Mouse (Mus musculus) heart, embryonic 13.5 days (tissue): ENCODE results near the gene Magi1. TPM values are rescaled to one million over a fixed set of nuclear protein-coding genes. Genes with fewer than 3 reads are reported as not detected.

Experiments used
- ATAC-seq: fragments of 200-750 bp; cut with Nextera tagmentation; 2 replicates; pipeline ENCODE4 v1.8.0; 2017; ENCODE audit warnings: moderate TSS enrichment; ENCODE audit not compliant: insufficient number of reproducible peaks, low FRiP score, low TSS enrichment; ENCODE audit errors: extremely low read depth
- H3K27ac ChIP-seq: fragments of 300-500 bp; sonication (generic); replicated peaks from 2 replicates; pipeline ENCODE4 v1.5.1; 2015; ENCODE audit warnings: moderate library complexity, mild to moderate bottlenecking, inconsistent platforms
- H3K27me3 ChIP-seq: fragments of 300-500 bp; sonication (generic); replicated peaks from 2 replicates; pipeline ENCODE4 v1.6.1; 2015; ENCODE audit warnings: mild to moderate bottlenecking, inconsistent platforms
- H3K36me3 ChIP-seq: fragments of 300-500 bp; sonication (generic); 2 replicates; pipeline ENCODE4 v1.6.1; 2015; ENCODE audit warnings: mild to moderate bottlenecking, inconsistent platforms
- H3K4me1 ChIP-seq: fragments of 300-500 bp; sonication (generic); 2 replicates; pipeline ENCODE4 v1.6.1; 2015; ENCODE audit warnings: inconsistent platforms
- H3K4me2 ChIP-seq: fragments of 300-500 bp; sonication (generic); 2 replicates; pipeline ENCODE4 v1.6.1; 2015; ENCODE audit warnings: inconsistent platforms, mild to moderate bottlenecking, moderate library complexity
- H3K4me3 ChIP-seq: fragments of 300-500 bp; sonication (generic); 2 replicates; pipeline ENCODE4 v1.5.1; 2015; ENCODE audit warnings: moderate library complexity, mild to moderate bottlenecking, inconsistent platforms
- H3K9ac ChIP-seq: fragments of 300-500 bp; sonication (generic); 2 replicates; pipeline ENCODE4 v1.6.1; 2015; ENCODE audit warnings: inconsistent platforms, mild to moderate bottlenecking, moderate library complexity
- H3K9me3 ChIP-seq: fragments of 300-500 bp; sonication (generic); 2 replicates; pipeline ENCODE4 v1.6.1; 2016; ENCODE audit warnings: inconsistent platforms
- WGBS: fragments of 180-500 bp; shearing (Covaris S2); methylation state at CpG from one replicate; pipeline ENCODE4 v1.1.7; 2015; ENCODE audit warnings: mixed read lengths; 5-methylcytosine and 5-hydroxymethylcytosine counted together
- polyA plus RNA-seq: library from polyadenylated mRNA; unstranded; fragments of >200 nt; fragmentation: Nextera tagmentation; extraction: Ambion mirVana; gene quantifications from 2 replicates; pipeline ENCODE4 v1.2.1, GENCODE M21; 2015

Magi1 gene
- polyA plus RNA-seq, 1 experiment from 2014 or later, result 7.5 TPM

DNA sequence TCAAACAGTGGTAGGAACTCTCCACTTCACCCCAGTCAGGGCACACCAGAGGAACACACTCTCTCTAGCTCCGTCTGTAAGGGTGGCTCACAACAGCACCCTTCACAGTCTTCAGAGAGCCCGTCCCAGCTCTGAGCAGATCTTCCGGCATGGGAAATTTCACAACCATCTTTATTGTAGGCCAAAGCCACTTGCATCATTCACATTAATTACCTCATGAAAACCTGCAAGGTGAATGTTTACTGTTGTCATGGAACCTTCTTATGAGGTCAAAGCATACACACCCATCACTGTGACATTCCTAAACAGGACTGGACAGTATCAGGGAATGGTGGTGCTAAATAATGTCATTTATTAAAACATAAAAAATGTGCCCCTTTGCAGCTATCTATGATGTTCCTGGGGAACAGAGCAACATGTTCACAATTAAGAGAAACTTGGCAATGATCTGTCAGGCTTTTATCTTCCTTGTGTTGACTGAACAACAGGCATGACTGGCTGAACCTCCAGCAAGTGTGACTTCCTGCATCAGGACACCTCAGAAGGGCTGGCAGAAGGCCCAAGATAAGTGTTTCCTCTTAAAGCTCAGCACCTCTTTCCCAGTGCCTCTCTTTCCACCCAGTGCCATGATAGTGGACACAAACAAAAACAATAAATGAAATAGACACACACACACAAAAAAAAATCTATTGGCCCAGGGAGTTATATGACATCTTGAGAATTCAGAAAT lies 125.4 kb downstream of the Magi1 start:
- Histone ChIP-seq H3K4me2 (no peak overlapping the region), H3K4me1 (peaks cover 75% of the 10 kb centered on the region), H3K36me3 (no peaks in the 10 kb centered on the region), H3K9ac (no peak overlapping the region), H3K9me3 (no peaks in the 10 kb centered on the region), H3K4me3 (no peak overlapping the region), H3K27ac (peak overlapping the region; percentile 69), H3K27me3 (no peaks in the 10 kb centered on the region)
- 74% methylated on average over 3 of the region's 3 CpGs for WGBS
- no peak for ATAC-seq

DNA sequence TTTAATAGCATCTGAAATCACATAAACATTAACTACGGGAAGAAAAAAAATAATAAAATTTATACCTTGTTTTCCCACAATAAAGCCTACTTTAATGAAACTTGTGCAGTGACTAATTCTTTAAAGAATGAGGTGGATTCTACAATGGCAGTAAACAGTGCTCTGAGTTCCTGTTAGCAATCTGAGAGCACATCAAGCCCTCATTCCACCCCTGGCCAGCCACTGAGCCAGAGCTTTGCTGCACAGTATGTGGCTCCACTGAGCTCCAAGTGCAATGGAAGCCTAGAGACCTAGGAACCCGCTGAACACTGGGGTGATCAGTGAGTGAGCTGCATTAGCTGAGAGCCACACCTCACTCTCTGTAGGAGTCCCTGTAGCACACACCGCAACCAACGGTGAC lies 127.7 kb downstream of the Magi1 start:
- no peak overlapping the region for H3K4me3 ChIP-seq
- ATAC-seq, result no peak
- peaks cover 73% of the 10 kb centered on the region for H3K4me1 ChIP-seq
- no peak overlapping the region for H3K4me2 ChIP-seq
- no peaks in the 10 kb centered on the region for H3K36me3 ChIP-seq
- H3K27ac ChIP-seq, result 0 out of 2 replicates have a peak overlapping the region, but pooled peaks have one; percentile 24
- H3K9ac ChIP-seq, result no peak overlapping the region
- WGBS, result 65% methylated on average over 4 of the region's 4 CpGs
- no peaks in the 10 kb centered on the region for H3K27me3 ChIP-seq
- H3K9me3 ChIP-seq, result no peaks in the 10 kb centered on the region

DNA sequence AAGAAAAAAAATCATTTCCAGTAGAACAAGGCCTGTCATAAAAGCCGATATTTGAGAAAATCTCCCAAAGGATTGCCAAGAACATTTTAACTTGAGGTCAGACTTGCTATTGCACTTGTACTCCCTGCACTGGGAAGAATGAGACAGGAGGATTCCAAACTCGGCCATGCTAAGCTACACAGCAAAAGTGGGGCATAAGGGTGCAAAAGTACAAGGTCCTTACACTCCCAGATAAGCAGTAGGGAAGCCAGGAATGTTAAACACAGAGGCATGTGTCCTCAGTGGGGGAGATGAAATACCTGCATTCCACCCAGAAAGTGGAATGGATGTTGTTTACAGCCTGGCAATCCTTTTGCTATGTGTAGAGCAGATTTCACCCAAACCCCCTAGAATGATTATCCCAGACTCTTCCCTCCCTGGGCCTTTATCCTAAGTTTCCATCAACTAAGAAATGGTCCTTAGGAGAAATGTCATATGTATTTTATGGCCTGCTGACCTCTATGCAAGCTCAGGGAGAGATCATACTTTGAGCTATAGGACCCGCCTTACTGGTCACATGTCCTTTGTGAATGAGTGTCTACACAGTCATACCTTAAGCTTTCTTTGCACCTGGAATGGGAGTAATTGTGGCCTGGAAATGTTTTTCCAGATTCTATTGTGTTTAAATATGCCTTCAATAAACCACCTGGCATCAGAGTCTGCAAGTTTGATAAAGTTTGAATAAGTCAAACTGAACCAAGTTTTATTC lies 128.7 kb downstream of the Magi1 start:
- H3K4me3 ChIP-seq, result no peak overlapping the region
- H3K27ac ChIP-seq, result peak overlapping the region; percentile 46
- WGBS, result 62% methylated on average over 3 of the region's 3 CpGs
- H3K9me3 ChIP-seq, result no peaks in the 10 kb centered on the region
- H3K9ac ChIP-seq, result no peak overlapping the region
- no peaks in the 10 kb centered on the region for H3K36me3 ChIP-seq
- ATAC-seq, result no peak
- H3K4me2 ChIP-seq, result no peak overlapping the region
- H3K4me1 ChIP-seq, result peaks cover 79% of the 10 kb centered on the region
- H3K27me3 ChIP-seq, result no peaks in the 10 kb centered on the region

- no peak for ATAC-seq
- no peaks in the 10 kb centered on the region for H3K27me3 ChIP-seq
- no peaks in the 10 kb centered on the region for H3K36me3 ChIP-seq
- H3K9me3 ChIP-seq, result no peaks in the 10 kb centered on the region
- no peak overlapping the region for H3K27ac ChIP-seq
- no peak overlapping the region for H3K4me3 ChIP-seq
- H3K9ac ChIP-seq, result no peak overlapping the region
- H3K4me1 ChIP-seq, result peaks cover 75% of the 10 kb centered on the region
- H3K4me2 ChIP-seq, result no peak overlapping the region
- 80% methylated on average over 9 of the region's 9 CpGs for WGBS
Measured at GRCm38 (mm10) chr6:94152881-94153280, 130.8 kb downstream of the Magi1 start.

DNA sequence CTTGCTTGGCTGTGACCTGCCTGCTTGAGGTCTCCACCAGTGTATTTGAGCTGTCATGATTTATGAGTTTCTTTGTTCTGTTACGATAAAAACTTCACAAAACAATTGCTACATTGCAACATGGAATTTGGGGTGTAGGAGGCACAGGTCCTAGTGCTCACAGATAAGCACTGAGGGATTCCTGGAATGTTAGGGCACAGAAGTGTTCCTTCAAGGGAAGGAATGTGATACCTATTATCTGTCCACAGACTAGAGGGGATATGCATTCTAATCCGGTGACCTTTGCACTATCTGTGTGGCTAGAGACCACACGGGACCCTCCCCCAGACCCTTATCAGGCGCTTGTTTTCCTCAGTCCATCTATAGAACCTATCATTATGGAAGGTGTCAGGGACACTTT lies 132.8 kb downstream of the Magi1 start:
- Histone ChIP-seq H3K4me2 (peak overlapping the region; percentile 27; the same call in 1 of the 2 replicates), H3K27me3 (no peaks in the 10 kb centered on the region), H3K4me3 (no peak overlapping the region), H3K36me3 (no peaks in the 10 kb centered on the region), H3K9me3 (no peaks in the 10 kb centered on the region), H3K4me1 (peaks cover 84% of the 10 kb centered on the region), H3K9ac (no peak overlapping the region), H3K27ac (peak overlapping the region; percentile 64)
- 9% methylated on average over 4 of the region's 4 CpGs for WGBS
- ATAC-seq, result no peak

- Histone ChIP-seq H3K4me2 (no peak overlapping the region), H3K36me3 (no peaks in the 10 kb centered on the region), H3K27ac (peak overlapping the region; percentile 64), H3K9ac (0 out of 2 replicates have a peak overlapping the region, but pooled peaks have one; percentile 4), H3K27me3 (no peaks in the 10 kb centered on the region), H3K9me3 (no peaks in the 10 kb centered on the region), H3K4me3 (no peak overlapping the region), H3K4me1 (peaks cover 84% of the 10 kb centered on the region)
- WGBS, result 18% methylated on average over 2 of the region's 2 CpGs
- no peak for ATAC-seq
Measured at GRCm38 (mm10) chr6:94149800-94150199, 133.9 kb downstream of the Magi1 start.

- Histone ChIP-seq H3K27me3 (no peaks in the 10 kb centered on the region), H3K36me3 (0 out of 2 replicates have a peak, but pooled peaks cover 2% of the 10 kb centered on the region), H3K27ac (no peak overlapping the region), H3K9me3 (no peaks in the 10 kb centered on the region), H3K4me1 (peaks cover 70% of the 10 kb centered on the region), H3K4me3 (no peak overlapping the region), H3K4me2 (no peak overlapping the region), H3K9ac (no peak overlapping the region)
- no peak for ATAC-seq
- WGBS, result 29% methylated on average over 1 of the region's 1 CpGs
Measured at GRCm38 (mm10) chr6:94146206-94146493, 137.6 kb downstream of the Magi1 start.

GRCm38 (mm10) chr6:94145430-94146205 lies 138.1 kb downstream of the Magi1 start:
- 78% methylated on average over 8 of the region's 8 CpGs for WGBS
- Histone ChIP-seq H3K27me3 (no peaks in the 10 kb centered on the region), H3K36me3 (0 out of 2 replicates have a peak, but pooled peaks cover 2% of the 10 kb centered on the region), H3K4me1 (peaks cover 70% of the 10 kb centered on the region), H3K4me2 (no peak overlapping the region), H3K4me3 (no peak overlapping the region), H3K9ac (no peak overlapping the region), H3K27ac (no peak overlapping the region), H3K9me3 (no peaks in the 10 kb centered on the region)
- no peak for ATAC-seq

DNA sequence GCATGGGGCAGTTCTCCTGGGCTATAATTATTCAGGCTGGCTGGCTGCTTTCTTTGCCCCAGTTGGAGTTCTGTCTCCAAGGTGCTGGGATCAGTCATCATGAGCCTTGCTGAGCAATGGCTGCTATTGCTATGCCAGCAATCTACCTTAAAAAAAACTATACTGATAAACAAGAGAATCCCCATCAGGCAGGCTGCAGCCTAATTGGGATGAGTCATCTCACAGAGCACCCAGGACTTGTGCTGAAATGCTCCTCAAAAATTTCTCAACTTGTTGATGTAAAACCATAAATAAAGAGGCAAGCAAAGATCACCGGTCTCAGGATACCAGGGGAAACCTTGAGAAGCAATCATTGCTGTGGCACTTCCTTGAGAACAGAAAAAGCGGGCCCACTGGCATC lies 141.2 kb downstream of the Magi1 start:
- H3K36me3 ChIP-seq, result 0 out of 2 replicates have a peak, but pooled peaks cover 2% of the 10 kb centered on the region
- no peak overlapping the region for H3K9ac ChIP-seq
- ATAC-seq, result no peak
- no peaks in the 10 kb centered on the region for H3K9me3 ChIP-seq
- no peak overlapping the region for H3K4me2 ChIP-seq
- no peak overlapping the region for H3K27ac ChIP-seq
- no peaks in the 10 kb centered on the region for H3K27me3 ChIP-seq
- WGBS, result 83% methylated on average over 2 of the region's 2 CpGs
- H3K4me1 ChIP-seq, result peaks cover 53% of the 10 kb centered on the region
- no peak overlapping the region for H3K4me3 ChIP-seq

- H3K27ac ChIP-seq, result no peak overlapping the region
- peaks cover 44% of the 10 kb centered on the region for H3K4me1 ChIP-seq
- no peaks in the 10 kb centered on the region for H3K27me3 ChIP-seq
- no peak overlapping the region for H3K9ac ChIP-seq
- 0 out of 2 replicates have a peak, but pooled peaks cover 2% of the 10 kb centered on the region for H3K36me3 ChIP-seq
- H3K4me2 ChIP-seq, result no peak overlapping the region
- H3K9me3 ChIP-seq, result no peaks in the 10 kb centered on the region
- 26% methylated on average over 2 of the region's 2 CpGs for WGBS
- H3K4me3 ChIP-seq, result no peak overlapping the region
- ATAC-seq, result no peak
Measured at GRCm38 (mm10) chr6:94141496-94141895, 142.2 kb downstream of the Magi1 start.

DNA sequence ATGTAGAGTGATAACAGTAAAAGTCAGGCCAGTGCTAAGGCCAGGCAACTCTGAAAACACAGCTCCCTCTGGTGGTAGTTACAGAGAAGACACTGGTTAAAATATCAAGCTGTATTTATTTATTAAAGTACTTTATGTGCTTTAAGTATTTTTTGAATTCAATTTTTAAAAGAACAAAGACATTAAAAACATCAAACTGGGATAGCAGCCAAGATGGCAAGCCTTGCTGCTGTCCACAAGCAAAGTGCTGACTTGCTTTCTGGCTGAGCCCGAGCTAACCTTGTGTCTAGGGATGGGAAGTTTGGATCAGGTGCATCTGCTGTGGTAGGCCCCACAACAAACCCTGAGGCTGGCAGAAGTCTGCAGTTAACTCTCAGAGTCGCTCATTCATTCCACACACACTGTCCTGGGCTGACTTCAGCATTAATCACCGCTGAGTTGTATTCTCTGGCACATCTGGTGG lies 143.7 kb downstream of the Magi1 start:
- Histone ChIP-seq H3K9ac (no peak overlapping the region), H3K27me3 (no peaks in the 10 kb centered on the region), H3K4me1 (peaks cover 33% of the 10 kb centered on the region), H3K27ac (no peak overlapping the region), H3K4me2 (no peak overlapping the region), H3K36me3 (0 out of 2 replicates have a peak, but pooled peaks cover 2% of the 10 kb centered on the region), H3K9me3 (no peaks in the 10 kb centered on the region), H3K4me3 (no peak overlapping the region)
- no peak for ATAC-seq
- WGBS, result 76% methylated on average over 3 of the region's 3 CpGs
